Mouse (Mus musculus) stomach, postnatal 0 days (tissue): ENCODE results near the gene Htr5b.

Experiments
- CTCF ChIP-seq: IDR thresholded peaks from 2 replicates; pipeline ENCODE4 v1.5.1; 2016; ENCODE audit warnings: antibody characterized with exemption, low read depth, mild to moderate bottlenecking, moderate library complexity
- EP300 ChIP-seq: optimal IDR thresholded peaks from 2 replicates; pipeline ENCODE3; 2016; ENCODE audit warnings: antibody characterized with exemption

GRCm38 (mm10) chr1:121471503-121471902, 56.8 kb downstream of the Htr5b start:
- TF ChIP-seq CTCF, result no peak
- TF ChIP-seq EP300, result no peak
